8 mouse cellular contexts compared by ENCODE assay signal in the genomic region with DNA sequence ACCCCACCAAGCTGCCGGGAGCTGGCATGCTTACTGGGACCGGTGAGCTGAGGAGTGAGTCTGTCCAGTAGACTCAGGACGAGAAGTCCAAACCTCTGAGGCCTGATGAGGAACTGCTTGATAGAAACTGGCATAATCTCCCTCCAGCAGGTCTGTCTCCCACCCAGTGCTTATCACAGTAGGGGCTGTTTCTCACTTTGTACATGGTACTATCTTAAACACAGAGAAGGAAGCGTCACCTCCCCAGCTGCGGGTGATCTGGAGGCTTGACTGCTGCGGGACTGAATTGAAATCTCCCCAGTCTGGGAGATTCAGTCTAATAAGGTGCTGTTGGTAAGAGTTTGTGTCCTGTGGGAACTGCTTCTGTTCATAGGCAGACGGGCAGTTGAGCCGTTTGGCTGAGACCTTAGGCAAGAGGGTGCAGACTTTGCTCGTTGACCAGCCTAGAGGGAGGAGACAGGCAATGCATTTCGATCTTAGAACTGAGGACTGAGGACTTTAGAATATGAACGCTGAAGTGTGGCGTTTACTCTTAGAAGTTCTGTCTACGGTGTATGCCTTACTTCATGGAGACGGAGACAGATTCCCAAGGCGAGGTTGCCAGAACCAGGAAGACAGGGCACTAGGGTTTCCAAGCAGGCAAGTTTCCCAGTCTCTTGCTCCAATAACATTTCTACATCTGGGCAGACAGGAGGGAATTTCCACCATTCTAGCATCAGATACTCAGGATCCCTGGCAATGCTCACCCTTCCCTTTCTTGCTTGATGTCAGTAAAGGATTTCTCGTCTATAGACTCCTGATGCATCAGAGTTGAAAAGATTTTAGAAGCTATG.
DNase-seq lines count a peak whose midpoint lies in the region; ATAC-seq and TF ChIP-seq lines count a peak whose summit lies in the region.

No protein-coding gene starts in this region.

- no peak for TF ChIP-seq POLR2A in heart, adult 2 months (IDR thresholded peaks at IDR 0.05; ENCODE audit: insufficient read depth, low read depth, low read length)
- TF ChIP-seq POLR2A in lung, adult 2 months (IDR thresholded peaks at IDR 0.05; ENCODE audit: borderline replicate concordance, extremely low read depth, low read depth, low read length) = no peak

- peak in 1 of 2 experiments; percentile 21 for DNase-seq in heart, adult 2 months
- DNase-seq in heart, adult 9 months (ENCODE audit: low spot score in 2 of 2) = no peak
- DNase-seq in adipocyte (ENCODE audit: low spot score) = peak; percentile 68
- peak; percentile 74 for DNase-seq in liver, postnatal 0 days
- no peak for DNase-seq in forebrain, postnatal 0 days
- DNase-seq in urinary bladder, adult 18-20 months (ENCODE audit: low spot score in 2 of 2) = no peak
- DNase-seq in lung, adult 2 months = no peak

- peak; percentile 78 for ATAC-seq in intestine, embryonic 16.5 days
- ATAC-seq in liver, postnatal 0 days = peak; percentile 88
- ATAC-seq in forebrain, postnatal 0 days = no peak

- H3K9me3 ChIP-seq in intestine, embryonic 16.5 days (ENCODE audit: control insufficient read depth, low read length) = no peaks in the 10 kb centered on the region
- H3K9me3 ChIP-seq in liver, postnatal 0 days (ENCODE audit: low read length) = no peaks in the 10 kb centered on the region
- H3K9me3 ChIP-seq in forebrain, postnatal 0 days (ENCODE audit: low read length) = no peaks in the 10 kb centered on the region

- no peak overlapping the region for H3K4me2 ChIP-seq in intestine, embryonic 16.5 days (ENCODE audit: low read depth, low read length)
- peak overlapping the region; percentile 66 for H3K4me2 ChIP-seq in liver, postnatal 0 days (ENCODE audit: low read depth, low read length)
- H3K4me2 ChIP-seq in forebrain, postnatal 0 days (ENCODE audit: low read depth) = no peak overlapping the region

- TF ChIP-seq EP300 in heart, adult 2 months (IDR thresholded peaks at IDR 0.05; ENCODE audit: insufficient read depth, low read depth, low read length) = no peak
- peak; percentile 99 for TF ChIP-seq EP300 in liver, postnatal 0 days (IDR thresholded peaks at IDR 0.05; ENCODE audit: low read depth)

- H3K4me1 ChIP-seq in heart, adult 2 months (ENCODE audit: control insufficient read depth, insufficient read depth, low read length) = peaks cover 13% of the 10 kb centered on the region
- H3K4me1 ChIP-seq in intestine, embryonic 16.5 days (ENCODE audit: control insufficient read depth, insufficient read depth, low read length) = peaks cover 7% of the 10 kb centered on the region
- peaks cover 68% of the 10 kb centered on the region for H3K4me1 ChIP-seq in liver, postnatal 0 days (ENCODE audit: insufficient read depth)
- no peaks in the 10 kb centered on the region for H3K4me1 ChIP-seq in forebrain, postnatal 0 days (ENCODE audit: insufficient read depth)
- peaks cover 22% of the 10 kb centered on the region for H3K4me1 ChIP-seq in lung, adult 2 months (ENCODE audit: control insufficient read depth, insufficient read depth, low read length)

- H3K27ac ChIP-seq in heart, adult 2 months = peak overlapping the region; percentile 48
- peak overlapping the region; percentile 21 for H3K27ac ChIP-seq in intestine, embryonic 16.5 days (ENCODE audit: low read length)
- peak overlapping the region; percentile 94 for H3K27ac ChIP-seq in liver, postnatal 0 days (ENCODE audit: low read depth)
- H3K27ac ChIP-seq in forebrain, postnatal 0 days (ENCODE audit: low read depth, low read length) = no peak overlapping the region

- intact Hi-C loops in heart, adult 2 months (cut with DNase I) = loop anchor here (2.0 kb wide), 1 partner anchor 20 kb away; no protein-coding TSS in a partner anchor

- TF ChIP-seq CTCF in heart, adult 2 months (IDR thresholded peaks at IDR 0.05) = no peak
- TF ChIP-seq CTCF in liver, postnatal 0 days (IDR thresholded peaks at IDR 0.05; ENCODE audit: low read depth) = 0 out of 2 replicates have a peak, but pooled peaks have one; percentile 12
- no peak for TF ChIP-seq CTCF in forebrain, postnatal 0 days (IDR thresholded peaks at IDR 0.05; ENCODE audit: low read depth)
- no peak for TF ChIP-seq CTCF in lung, adult 2 months (IDR thresholded peaks at IDR 0.05; ENCODE audit: insufficient read depth, low read length)

- 54% methylated on average over 16 of the region's 16 CpGs for WGBS in heart, adult 2 months
- 64% methylated on average over 16 of the region's 16 CpGs for WGBS in intestine, embryonic 16.5 days
- WGBS in liver, postnatal 0 days (ENCODE audit: insufficient replicate concordance) = 21% methylated on average over 16 of the region's 16 CpGs
- WGBS in forebrain, postnatal 0 days = 86% methylated on average over 16 of the region's 16 CpGs
- 45% methylated on average over 16 of the region's 16 CpGs for WGBS in lung, adult 2 months

- no peaks in the 10 kb centered on the region for H3K27me3 ChIP-seq in heart, adult 2 months (ENCODE audit: control insufficient read depth, insufficient read depth, low read length)
- no peaks in the 10 kb centered on the region for H3K27me3 ChIP-seq in intestine, embryonic 16.5 days (replicated peaks; ENCODE audit: control insufficient read depth, insufficient read depth, low read length)
- H3K27me3 ChIP-seq in liver, postnatal 0 days (ENCODE audit: insufficient read depth, low read length) = no peaks in the 10 kb centered on the region
- H3K27me3 ChIP-seq in forebrain, postnatal 0 days (ENCODE audit: insufficient read depth, low read length) = no peaks in the 10 kb centered on the region

- no peaks in the 10 kb centered on the region for H3K36me3 ChIP-seq in heart, adult 2 months (ENCODE audit: control insufficient read depth, insufficient read depth, low read length)
- no peaks in the 10 kb centered on the region for H3K36me3 ChIP-seq in intestine, embryonic 16.5 days (ENCODE audit: control insufficient read depth, insufficient read depth, low read length)
- no peaks in the 10 kb centered on the region for H3K36me3 ChIP-seq in liver, postnatal 0 days (replicated peaks; ENCODE audit: insufficient read depth, low read length)
- no peaks in the 10 kb centered on the region for H3K36me3 ChIP-seq in forebrain, postnatal 0 days (ENCODE audit: insufficient read depth)

- H3K79me2 ChIP-seq in heart, adult 2 months (replicated peaks; ENCODE audit: control insufficient read depth, insufficient read depth, low read length) = no peaks in the 10 kb centered on the region

- no peak overlapping the region for H3K9ac ChIP-seq in heart, adult 2 months (ENCODE audit: low read depth, low read length)
- peak overlapping the region; percentile 2 for H3K9ac ChIP-seq in intestine, embryonic 16.5 days (ENCODE audit: low read depth, low read length)
- peak overlapping the region; percentile 57 for H3K9ac ChIP-seq in liver, postnatal 0 days (replicated peaks)
- no peak overlapping the region for H3K9ac ChIP-seq in forebrain, postnatal 0 days

- no peak overlapping the region for H3K4me3 ChIP-seq in heart, adult 2 months
- H3K4me3 ChIP-seq in intestine, embryonic 16.5 days (ENCODE audit: low read length) = no peak overlapping the region
- H3K4me3 ChIP-seq in liver, postnatal 0 days (ENCODE audit: low read depth, low read length) = peak overlapping the region; percentile 23
- H3K4me3 ChIP-seq in forebrain, postnatal 0 days (ENCODE audit: low read depth, low read length) = no peak overlapping the region
- no peak overlapping the region for H3K4me3 ChIP-seq in lung, adult 2 months (replicated peaks; ENCODE audit: extremely low read depth, low read depth, low read length)

Comparison
In these comparisons a context has a peak if more than half of its experiments do, and no peak if none do; other contexts are left out.
1. DNase-seq: peak in adipocyte (single experiment) and liver, postnatal 0 days (single experiment); none in heart, adult 9 months (0 of 2), forebrain, postnatal 0 days (single experiment), urinary bladder, adult 18-20 months (0 of 2) and lung, adult 2 months (single experiment).
2. H3K9ac ChIP-seq: peak in intestine, embryonic 16.5 days (single experiment) and liver, postnatal 0 days (single experiment); none in heart, adult 2 months (single experiment) and forebrain, postnatal 0 days (single experiment).